Mouse (Mus musculus): ENCODE data around the gene Sgms2.

Sgms2 gene

DNA sequence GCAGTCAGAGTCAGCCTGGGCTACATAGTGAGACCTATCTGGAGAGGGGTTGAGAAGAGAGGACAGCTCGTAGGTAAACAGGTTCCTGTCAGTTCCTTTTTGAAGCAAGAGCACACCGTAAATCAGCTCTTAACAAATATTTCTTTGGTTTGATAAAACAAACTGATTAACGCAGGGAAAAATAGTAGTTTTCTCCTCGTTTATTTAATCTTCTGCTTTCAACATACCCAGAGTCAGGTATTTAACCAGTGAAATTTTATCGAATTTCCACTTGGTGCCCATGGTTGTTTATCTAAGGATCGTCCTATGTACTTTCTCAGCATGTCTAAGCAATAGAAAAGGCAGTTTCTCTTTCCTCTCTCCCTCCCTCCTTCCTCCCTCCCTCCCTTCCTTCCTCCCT lies 2.0 kb upstream of the Sgms2 start:
- TF ChIP-seq GATA4 (IDR thresholded peaks at IDR 0.05; ENCODE audit: insufficient replicate concordance, low read length) = peak; percentile 61

- TF ChIP-seq GATA4 (IDR thresholded peaks at IDR 0.05; ENCODE audit: insufficient replicate concordance, low read length) = no peak
Measured at GRCm38 (mm10) chr3:131491980-131492379, 769 bp upstream of the Sgms2 start.

- TF ChIP-seq GATA4 (IDR thresholded peaks at IDR 0.05; ENCODE audit: insufficient replicate concordance, low read length) = no peak
Measured at GRCm38 (mm10) chr3:131490143-131490908, 885 bp downstream of the Sgms2 start.

DNA sequence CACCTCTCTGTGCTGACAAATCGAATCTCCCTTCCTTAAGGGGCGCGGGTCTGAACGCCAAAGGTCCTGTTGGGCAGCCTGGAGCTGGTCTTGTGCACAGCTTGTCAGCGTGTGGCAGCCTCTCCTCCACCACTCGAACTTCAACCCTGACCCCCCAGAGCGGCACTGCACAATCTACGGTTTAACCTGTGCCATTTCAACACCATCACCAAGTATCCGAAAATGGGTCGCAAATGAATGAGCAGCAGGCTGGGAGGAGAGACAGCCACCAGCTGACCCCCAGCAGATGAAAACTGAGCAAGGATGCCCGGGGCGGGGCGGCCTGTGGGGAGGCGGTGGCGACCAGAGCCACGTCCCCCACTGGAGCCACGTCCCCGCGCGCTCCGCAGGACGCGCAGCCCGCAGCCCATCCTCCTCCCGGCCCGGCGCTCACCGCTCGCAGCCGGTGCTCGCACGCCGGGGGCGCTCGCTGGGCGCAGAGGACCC lies 1.5 kb downstream of the Sgms2 start:
- no peak for TF ChIP-seq GATA4 (IDR thresholded peaks at IDR 0.05; ENCODE audit: insufficient replicate concordance, low read length)

DNA sequence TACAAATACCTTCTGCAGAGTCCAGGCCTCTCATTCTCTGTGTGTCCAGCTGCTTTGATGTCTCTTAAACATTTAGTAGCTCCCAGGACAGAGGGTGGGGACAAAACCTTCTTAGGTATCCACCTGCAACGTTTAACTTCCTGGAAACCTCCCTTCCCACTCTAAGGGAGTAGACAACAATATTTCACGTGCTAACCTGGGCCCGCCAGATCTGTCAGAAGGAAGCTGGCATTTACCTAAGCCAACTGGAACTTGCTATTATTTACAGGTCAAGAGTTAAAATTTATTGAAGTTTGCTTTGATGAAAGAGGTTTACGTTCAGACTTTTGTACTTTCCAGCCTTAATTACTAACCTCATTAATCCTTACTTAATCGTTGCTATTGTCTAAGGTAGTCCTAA lies 2.2 kb downstream of the Sgms2 start:
- TF ChIP-seq GATA4 (IDR thresholded peaks at IDR 0.05; ENCODE audit: insufficient replicate concordance, low read length) = no peak

DNA sequence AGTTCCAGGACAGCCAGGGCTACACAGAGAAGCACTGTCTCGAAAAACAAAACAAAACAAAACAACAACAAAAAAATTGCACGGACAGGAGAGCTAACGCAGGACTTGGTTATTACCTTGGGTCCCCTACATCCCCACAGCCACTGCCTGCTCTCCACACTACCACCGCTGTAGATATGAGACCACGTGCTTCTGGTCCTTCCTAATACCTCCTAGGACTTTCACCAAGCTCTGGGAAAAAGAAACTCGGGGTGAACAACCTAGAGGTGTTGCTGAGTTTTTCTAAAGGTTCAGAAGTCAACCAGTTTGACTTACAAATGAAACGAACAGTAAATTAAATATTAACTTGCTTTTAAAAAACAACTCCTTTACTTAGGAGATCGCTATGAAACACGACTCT lies 2.8 kb downstream of the Sgms2 start:
- TF ChIP-seq GATA4 (IDR thresholded peaks at IDR 0.05; ENCODE audit: insufficient replicate concordance, low read length) = no peak

DNA sequence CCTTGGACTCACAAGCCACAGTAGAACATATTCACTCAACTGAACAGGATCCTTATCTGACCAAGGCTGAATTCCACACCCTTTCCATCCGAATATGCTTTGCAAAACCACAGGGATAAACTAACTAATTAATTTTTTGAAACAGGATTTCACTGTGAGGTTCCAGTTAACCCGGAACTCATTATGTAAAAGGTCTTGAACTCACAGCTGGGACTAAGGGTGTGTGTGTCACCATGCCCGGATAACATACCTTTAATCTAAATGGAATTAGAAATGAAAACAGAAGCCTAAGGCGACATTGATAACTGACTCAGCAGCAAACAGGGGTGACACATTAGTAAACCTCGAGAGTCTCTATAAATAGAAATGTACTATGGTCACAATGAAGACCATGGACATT lies 5.8 kb downstream of the Sgms2 start:
- no peak for TF ChIP-seq GATA4 (IDR thresholded peaks at IDR 0.05; ENCODE audit: insufficient replicate concordance, low read length)

GRCm38 (mm10) chr3:131483650-131484049 lies 7.6 kb downstream of the Sgms2 start:
- no peak for TF ChIP-seq GATA4 (IDR thresholded peaks at IDR 0.05; ENCODE audit: insufficient replicate concordance, low read length)

DNA sequence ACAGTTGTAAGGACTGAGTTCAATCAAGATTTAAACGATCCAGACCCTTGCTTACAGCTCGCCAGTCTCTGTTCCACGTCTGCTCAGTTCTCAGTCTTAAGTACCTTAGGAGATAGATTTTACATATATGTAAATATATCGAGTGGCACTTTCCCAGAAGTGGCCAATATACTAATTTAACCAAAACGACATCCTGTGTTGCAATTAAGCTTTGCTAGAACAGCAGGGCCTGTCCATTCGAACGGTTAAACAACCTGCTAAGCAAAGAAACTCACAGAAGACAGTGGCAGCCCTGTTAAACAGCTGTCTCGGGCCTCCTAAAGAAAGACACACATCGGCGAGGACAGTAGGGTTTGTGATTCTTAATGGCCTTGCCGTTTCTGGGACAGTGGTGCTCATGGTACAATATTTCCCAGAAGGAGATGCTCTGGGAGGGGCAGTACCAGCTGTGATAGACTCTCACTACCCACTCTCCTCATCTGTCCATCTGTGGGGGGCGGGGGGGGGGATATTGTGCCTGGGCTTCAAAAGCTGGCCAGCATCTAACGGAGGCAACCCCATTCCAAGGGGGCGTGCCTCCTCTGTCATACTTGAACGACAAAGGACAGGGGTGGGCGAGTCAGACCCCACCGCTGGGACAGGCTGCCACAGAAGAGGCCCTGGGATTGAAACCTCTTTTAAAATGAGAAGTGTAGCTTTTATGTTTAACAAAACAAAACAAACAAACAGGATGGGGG lies 9.1 kb downstream of the Sgms2 start:
- TF ChIP-seq GATA4 (IDR thresholded peaks at IDR 0.05; ENCODE audit: insufficient replicate concordance, low read length) = no peak

DNA sequence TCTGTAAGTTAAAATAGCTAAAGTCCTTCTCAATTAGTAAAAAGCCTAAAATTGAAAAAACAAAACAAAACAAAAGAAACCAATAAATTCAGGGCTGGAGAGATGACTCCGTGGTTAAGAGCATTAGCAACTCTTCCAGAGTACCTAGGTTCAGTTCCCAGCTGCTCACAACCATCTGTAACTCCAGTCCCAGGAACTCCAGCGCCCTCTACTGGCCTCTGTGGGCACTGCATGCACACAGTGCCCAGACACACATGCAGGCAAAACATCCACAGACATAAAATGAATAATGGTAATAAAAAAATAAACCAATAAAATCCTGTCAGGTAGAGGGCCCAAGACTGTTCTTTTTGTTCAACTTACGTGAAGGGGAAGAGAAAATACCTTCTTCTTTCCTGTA lies 10.6 kb downstream of the Sgms2 start:
- TF ChIP-seq GATA4 (IDR thresholded peaks at IDR 0.05; ENCODE audit: insufficient replicate concordance, low read length) = no peak

- TF ChIP-seq GATA4 (IDR thresholded peaks at IDR 0.05; ENCODE audit: insufficient replicate concordance, low read length) = no peak
Measured at GRCm38 (mm10) chr3:131479415-131479814, 11.8 kb downstream of the Sgms2 start.

DNA sequence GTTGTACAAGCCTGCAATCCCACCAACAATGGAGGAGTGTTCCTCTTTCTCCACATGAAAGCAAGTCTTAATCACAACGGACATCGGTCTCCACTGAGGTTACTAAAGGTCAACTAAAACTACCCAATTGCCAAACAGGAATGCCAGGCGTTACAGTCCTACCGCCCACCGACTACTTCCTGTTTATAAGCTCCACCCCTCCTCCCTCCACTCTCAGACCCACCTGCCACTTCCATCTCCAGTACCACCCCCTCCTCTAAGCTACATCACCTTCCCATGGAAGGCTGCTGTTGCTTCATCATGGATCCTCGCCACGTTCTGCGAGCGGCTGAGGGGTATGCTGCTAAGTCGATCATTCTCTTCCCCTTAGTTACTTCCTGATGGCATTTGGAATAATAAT lies 15.2 kb downstream of the Sgms2 start:
- TF ChIP-seq GATA4 (IDR thresholded peaks at IDR 0.05; ENCODE audit: insufficient replicate concordance, low read length) = no peak

DNA sequence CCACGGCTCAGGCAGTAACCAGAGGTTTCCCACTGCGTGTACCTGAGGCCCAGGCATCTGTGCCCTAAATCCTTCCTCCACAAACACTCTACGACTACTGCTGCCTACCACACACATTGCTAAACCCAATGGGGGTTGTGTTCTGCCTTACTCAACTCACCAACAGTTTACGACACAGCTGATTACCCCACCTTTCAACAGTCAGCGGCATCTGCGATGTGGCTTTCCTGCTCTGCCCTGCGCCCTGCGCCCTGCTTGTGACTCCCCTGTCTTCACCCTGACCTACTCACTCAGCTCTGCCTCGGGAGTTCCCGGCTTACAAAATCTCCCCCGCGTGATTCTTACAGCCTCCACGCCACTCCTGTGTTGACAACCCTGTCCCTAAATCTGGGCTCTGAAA lies 16.7 kb downstream of the Sgms2 start:
- TF ChIP-seq GATA4 (IDR thresholded peaks at IDR 0.05; ENCODE audit: insufficient replicate concordance, low read length) = no peak

GRCm38 (mm10) chr3:131473496-131473895 lies 17.7 kb downstream of the Sgms2 start:
- no peak for TF ChIP-seq GATA4 (IDR thresholded peaks at IDR 0.05; ENCODE audit: insufficient replicate concordance, low read length)

DNA sequence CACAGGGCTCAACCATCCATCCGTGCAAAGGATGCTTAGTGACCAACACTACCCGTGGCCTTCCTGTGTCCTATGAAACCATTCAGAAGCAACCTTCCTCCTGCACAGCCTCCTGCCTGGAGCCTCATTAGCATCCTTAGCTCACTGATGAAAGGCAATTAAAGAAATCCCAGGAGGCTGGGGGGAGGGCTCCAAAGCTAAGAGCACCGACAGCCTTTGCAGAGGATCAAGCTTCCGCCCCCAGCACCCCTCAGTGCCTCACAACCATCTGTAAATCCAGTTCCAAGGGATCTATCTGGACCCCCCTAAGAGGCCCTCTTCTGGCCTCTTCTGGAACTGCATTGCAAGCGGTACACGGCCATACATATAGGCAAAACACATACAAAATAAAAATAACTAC lies 19.4 kb downstream of the Sgms2 start:
- no peak for TF ChIP-seq GATA4 (IDR thresholded peaks at IDR 0.05; ENCODE audit: insufficient replicate concordance, low read length)

- no peak for TF ChIP-seq GATA4 (IDR thresholded peaks at IDR 0.05; ENCODE audit: insufficient replicate concordance, low read length)
Measured at GRCm38 (mm10) chr3:131471435-131471834, 19.8 kb downstream of the Sgms2 start.

All from liver, adult (tissue).